Mouse (Mus musculus) c-Kit-positive CD71-negative TER-119-negative erythroid progenitor cells, embryonic 14.5 days (primary cell): Measurements from ENCODE around the gene Zfp40.
A peak's percentile ranks its signal among the peaks of the same experiment; 100 is the strongest.
"Not testable (repeated sequence)": the region's sequence is repeated elsewhere in the genome, so short reads cannot be mapped to it uniquely, and the experiment has no call there.

Source experiments
- DNase-seq: peaks from one replicate; pipeline ENCODE4 v3.0.0-alpha.2; 2013; ENCODE audit warnings: low read depth

Zfp40 gene

DNA sequence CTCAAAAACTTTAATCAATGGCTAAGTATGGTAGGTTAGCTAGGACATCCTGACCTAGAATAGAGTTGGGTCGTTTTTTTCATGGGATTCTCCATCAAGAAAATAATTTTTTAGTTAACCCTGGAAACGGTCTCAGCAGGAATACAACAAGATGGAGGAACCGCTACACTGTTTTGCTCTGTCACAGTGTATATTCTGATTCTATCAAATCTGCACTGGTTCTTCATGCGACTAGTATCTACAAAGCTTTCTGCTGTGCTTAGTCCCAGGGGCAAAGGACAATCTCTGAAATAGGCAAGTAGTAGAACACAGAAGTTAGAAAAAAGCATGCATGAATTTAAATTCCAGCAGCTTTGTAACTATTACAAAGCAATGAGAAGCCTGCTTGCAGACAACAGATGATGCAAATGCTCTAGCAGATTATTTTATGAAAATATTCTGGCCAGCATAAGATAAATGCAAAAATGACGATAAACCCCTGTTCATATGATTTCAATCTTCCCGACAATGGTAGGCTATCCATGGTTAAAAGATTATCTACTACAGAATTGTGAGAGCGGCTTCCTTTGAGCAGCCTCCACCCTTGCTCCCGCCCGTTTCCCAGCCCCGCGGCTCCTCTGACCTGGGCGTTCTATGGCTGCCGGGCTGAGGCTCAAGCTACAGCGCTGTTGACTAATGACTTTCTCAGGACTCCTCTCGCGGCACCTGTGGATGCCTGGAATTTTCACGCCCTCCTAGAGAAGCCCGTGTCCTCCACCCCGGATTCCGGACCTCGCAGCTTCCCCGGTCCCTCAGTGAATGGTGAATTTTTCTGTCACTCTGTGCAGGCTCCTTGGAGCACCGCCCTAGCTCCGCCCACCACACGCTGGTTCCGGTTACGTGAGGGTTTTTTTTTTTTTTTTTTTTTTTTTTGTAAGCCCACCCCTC lies at the start of gene Zfp40:
Gene Zfp40, minus strand, starts transcription at position 800 of the 927 bp plus-strand sequence.
- peak; percentile 87 for DNase-seq

DNA sequence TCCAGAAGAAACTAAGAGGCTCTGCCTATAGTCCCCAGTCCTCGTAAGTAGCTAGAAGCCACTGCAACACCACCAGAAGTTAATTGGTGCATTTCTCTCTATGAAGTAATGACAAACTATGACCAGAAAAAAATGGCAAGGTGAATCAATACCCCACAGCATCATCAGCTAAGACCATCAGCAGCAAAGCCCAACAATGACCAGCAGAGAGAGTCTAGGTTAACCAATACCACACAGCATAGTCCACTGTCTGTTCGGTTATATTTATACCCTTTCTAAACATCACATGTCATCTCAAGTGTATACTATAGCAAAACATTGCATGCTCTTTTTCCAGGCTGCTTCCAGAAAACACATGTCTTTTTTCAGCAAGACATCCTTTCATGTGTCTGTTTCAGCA lies 25.3 kb upstream of the Zfp40 start:
- DNase-seq = no peak

DNA sequence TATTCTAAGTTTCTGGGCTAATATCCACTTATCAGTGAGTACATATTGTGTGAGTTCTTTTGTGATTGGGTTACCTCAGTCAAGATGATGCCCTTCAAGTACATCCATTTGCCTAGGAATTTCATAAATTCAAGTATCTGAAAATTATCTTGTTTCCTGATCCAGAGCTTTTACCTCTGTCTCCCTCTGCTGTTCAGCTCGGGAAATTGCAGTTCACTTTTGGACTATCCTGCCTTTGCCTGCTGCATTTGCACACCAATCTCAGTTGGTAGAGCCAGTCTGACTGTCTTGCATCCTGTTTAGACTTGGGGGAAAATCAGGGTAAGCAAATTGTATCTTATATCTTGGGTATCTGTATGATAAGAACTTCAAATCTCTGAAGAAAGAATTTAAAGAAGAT lies 6.8 kb upstream of the Zfp40 start:
- DNase-seq = not testable (repeated sequence)

DNA sequence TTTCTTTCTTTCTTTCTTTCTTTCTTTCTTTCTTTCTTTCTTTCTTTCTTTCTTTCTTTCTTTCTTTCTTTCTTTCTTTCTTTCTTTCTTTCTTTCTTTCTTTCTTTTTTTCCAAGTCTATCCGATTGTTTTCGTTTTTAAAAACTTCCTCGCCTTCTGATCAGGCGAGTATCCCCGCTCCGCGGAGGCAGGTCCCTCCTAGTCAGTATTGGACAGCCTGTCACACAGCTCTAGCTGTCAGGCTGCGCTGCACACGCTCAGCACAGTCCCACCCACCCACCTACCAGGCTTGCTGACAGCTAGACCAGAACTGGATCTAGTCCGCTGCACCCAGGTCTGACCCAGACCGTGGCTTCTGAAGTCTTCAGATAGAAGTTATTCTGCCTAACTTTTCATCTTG lies 389 bp upstream of the Zfp40 start:
- peak; percentile 29 for DNase-seq

- DNase-seq = no peak
These were observed 5.4 kb downstream of the Zfp40 start for GRCm38 (mm10) chr17:23187680-23188079.
